Mouse (Mus musculus) common myeloid progenitor, adult 5-6 weeks (primary cell): ENCODE measurements around the gene Kank3. TPM values are rescaled to one million over a fixed set of nuclear protein-coding genes. Genes with fewer than 3 reads are reported as not detected.

Experiments used
- ATAC-seq: replicated peaks from 2 replicates; pipeline ENCODE4 v1.8.0; 2016; ENCODE audit warnings: low read depth, mild to moderate bottlenecking, moderate TSS enrichment, inconsistent platforms; ENCODE audit not compliant: poor library complexity, severe bottlenecking
- total RNA-seq: library from RNA; stranded (forward); fragments of 200-1000, 187-1606 nt; gene quantifications from 2 replicates; pipeline ENCODE4 v1.2.3, GENCODE M21; 2017

Gene Kank3
- total RNA-seq, 1 experiment from 2014 or later, result 5.5 TPM

DNA sequence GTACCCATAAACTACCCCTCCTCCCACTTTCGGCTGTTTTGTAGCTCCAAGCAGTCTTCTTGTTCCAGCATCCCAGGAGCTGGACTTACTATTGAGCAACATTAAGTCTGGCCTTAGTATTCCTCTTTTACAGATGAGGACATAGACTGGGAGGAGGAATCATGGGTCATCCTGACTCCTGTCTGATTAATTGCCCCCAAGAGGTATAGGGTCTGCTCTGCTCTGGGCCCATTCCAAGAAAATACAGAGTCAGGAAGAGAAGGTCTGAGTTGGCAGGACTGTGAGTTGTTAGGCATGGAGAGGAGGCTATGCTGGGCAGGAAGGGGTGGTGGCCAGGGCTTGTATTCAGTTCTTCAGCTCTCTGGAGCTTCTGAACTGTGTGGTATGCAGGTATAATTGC is 33.9 kb downstream of the Kank3 start:
- no peak for ATAC-seq

DNA sequence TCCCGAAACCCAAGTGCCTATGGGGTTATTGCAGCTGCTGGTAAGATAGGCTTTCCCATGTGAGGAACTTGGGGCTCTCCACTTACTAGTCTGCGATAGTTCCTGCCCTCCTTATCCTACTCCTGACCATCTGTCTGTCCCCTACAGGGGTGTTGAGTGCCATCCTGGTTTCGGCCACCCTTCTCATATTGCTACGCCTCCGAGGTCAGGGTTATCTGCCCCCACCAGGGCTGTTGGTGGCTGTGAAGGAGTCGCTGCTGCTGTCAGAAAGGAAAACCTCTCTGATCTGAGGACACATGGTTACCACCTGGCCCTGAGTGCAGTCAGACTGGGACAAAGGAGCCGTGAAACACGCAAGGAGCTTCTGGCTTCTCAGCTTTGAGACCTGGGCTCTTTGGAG is 37.8 kb downstream of the Kank3 start:
- no peak for ATAC-seq

DNA sequence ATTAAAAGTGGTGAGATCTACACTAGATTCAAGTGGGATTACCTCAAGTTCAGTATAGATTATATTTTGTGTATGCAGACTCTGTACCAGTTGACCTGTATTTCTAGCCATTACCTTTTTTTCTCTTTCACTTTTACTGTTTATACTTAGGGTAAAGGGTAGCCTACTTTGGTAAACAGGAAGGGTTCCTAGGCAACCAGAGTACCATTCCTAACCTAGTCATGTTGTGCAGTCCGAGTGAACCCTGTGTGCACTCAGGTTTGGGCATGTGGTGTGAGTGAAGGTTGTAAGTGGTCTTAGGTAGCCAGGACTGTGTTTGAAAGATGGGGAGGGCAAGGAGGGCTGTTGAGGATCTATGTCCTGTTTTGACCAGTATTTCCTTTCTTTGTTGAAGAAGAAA is 41.0 kb downstream of the Kank3 start:
- ATAC-seq, result no peak

DNA sequence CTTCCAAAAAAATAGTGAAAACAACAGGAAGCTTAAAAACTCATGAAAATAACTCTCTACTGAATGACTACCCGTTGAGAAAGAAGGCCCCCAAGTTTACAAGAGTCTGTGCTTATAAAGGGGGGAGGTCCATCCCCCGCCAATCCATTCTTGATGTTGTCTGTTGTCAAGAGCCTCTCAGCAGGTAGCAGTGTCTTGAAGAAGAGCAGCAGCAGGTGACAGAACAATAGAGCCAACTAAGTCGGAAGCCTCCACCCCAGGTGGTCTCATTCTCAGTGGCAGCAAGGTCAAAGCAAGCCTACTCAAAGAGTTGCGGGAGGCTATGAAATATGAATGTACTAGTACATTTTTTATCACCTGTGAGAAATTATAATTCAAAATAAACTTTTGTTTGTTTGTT is 47.5 kb downstream of the Kank3 start:
- ATAC-seq, result no peak

DNA sequence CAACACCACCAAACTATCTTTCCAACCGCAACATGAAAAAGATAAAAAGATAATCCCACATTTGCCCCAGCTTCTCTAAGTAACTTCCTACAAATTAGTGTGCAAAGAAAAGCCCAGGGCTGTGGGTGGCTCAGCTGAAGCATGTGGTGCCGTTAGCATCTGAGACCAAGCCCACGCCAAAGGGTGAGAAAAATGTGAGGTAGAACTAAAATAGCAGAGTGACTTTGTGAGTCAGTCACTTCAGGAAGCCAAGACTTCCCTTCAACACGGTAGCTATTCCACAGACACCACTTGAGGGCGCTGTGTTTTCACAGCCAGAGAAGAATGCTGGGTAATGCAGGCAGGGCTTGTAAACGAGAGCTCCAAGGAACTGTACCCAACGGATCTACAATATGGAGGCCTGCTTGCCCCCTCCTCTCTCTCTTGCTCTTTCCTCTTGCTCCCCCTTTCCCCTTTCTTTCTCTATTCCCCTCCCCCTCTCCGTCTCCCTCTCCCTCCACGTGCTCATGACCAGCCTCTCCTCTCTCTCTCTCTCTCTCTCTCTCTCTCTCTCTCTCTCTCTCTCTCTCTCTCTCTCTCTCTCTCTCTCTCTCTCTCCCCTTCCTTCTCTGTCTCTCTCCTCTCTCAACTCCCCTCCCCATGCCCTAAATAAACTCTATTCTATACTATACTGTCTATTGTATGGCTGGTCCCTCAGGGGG is 55.2 kb downstream of the Kank3 start:
- ATAC-seq, result peak; percentile 99

Other genes with a start within 250 kb of the Kank3 start
- 17.3 and 18.4 TPM in 2 replicates for gene Zfp414, start 181.4 kb upstream of the Kank3 start, total RNA-seq
- 2.8 TPM in 1 of 2 replicates, not detected in the other for gene Pram1, start 172.5 kb upstream of the Kank3 start, total RNA-seq
- gene Hnrnpm, start 123.7 kb upstream of the Kank3 start, total RNA-seq, result 414 and 543 TPM in 2 replicates
- 31.5 and 35.0 TPM in 2 replicates for gene March2, start 91.8 kb upstream of the Kank3 start, total RNA-seq
- 42.5 and 65.0 TPM in 2 replicates for gene Rab11b, start 50.0 kb upstream of the Kank3 start, total RNA-seq
- gene Angptl4, start 28.7 kb upstream of the Kank3 start, total RNA-seq, result 5.9 and 14.2 TPM in 2 replicates
- gene Rps28, start 14.0 kb downstream of the Kank3 start, total RNA-seq, result 2,900 and 3,215 TPM in 2 replicates
- gene Ndufa7, start 14.1 kb downstream of the Kank3 start, total RNA-seq, result 107 and 132 TPM in 2 replicates
- 9.5 and 20.2 TPM in 2 replicates for gene Cd320, start 32.6 kb downstream of the Kank3 start, total RNA-seq
- not detected in 2 replicates for gene Gm7029, start 63.3 kb downstream of the Kank3 start, total RNA-seq
- gene Kifc1, start 80.1 kb downstream of the Kank3 start, total RNA-seq, result 29.6 and 37.5 TPM in 2 replicates
- gene Platr17, start 94.6 kb downstream of the Kank3 start, total RNA-seq, result 1.2 and 1.5 TPM in 2 replicates
- gene Daxx, start 98.9 kb downstream of the Kank3 start, total RNA-seq, result 24.1 and 44.4 TPM in 2 replicates
- 42.2 and 56.4 TPM in 2 replicates for gene Tapbp, start 105.4 kb downstream of the Kank3 start, total RNA-seq
- 16.6 and 24.1 TPM in 2 replicates for gene Zbtb22, start 105.4 kb downstream of the Kank3 start, total RNA-seq
- gene Rgl2, start 119.0 kb downstream of the Kank3 start, total RNA-seq, result 21.2 and 22.5 TPM in 2 replicates
- gene Pfdn6, start 129.8 kb downstream of the Kank3 start, total RNA-seq, result 128 and 170 TPM in 2 replicates
- gene Wdr46, start 130.1 kb downstream of the Kank3 start, total RNA-seq, result 50.0 and 62.5 TPM in 2 replicates
- gene B3galt4, start 141.0 kb downstream of the Kank3 start, total RNA-seq, result 2.6 and 2.7 TPM in 2 replicates
- gene Vps52, start 145.3 kb downstream of the Kank3 start, total RNA-seq, result 13.0 and 16.4 TPM in 2 replicates
- 1,549 and 1,746 TPM in 2 replicates for gene Rps18, start 145.5 kb downstream of the Kank3 start, total RNA-seq
- gene H2-K1, start 189.8 kb downstream of the Kank3 start, total RNA-seq, result 983 and 1,076 TPM in 2 replicates
- gene Ring1, start 214.2 kb downstream of the Kank3 start, total RNA-seq, result 11.9 and 12.8 TPM in 2 replicates
- gene H2-Ke6, start 217.5 kb downstream of the Kank3 start, total RNA-seq, result 43.8 and 60.6 TPM in 2 replicates
- 70.5 and 100 TPM in 2 replicates for gene Slc39a7, start 221.2 kb downstream of the Kank3 start, total RNA-seq
- 34.1 and 36.3 TPM in 2 replicates for gene Rxrb, start 221.3 kb downstream of the Kank3 start, total RNA-seq
- gene Col11a2, start 228.9 kb downstream of the Kank3 start, total RNA-seq, result 4.1 and 10.4 TPM in 2 replicates